Mouse (Mus musculus): ENCODE data around the gene L3mbtl3. TPM values are rescaled to one million over a fixed set of nuclear protein-coding genes. Genes with fewer than 3 reads are reported as not detected.

Gene L3mbtl3
- polyA plus RNA-seq, 1 experiment from 2014 or later, result 11.8 TPM

GRCm38 (mm10) chr10:26263744-26264459 is 111.9 kb downstream of the L3mbtl3 start:
- Histone ChIP-seq H3K4me3 (ENCODE audit: low read length) (no peak overlapping the region), H3K27ac (ENCODE audit: low read length) (no peak overlapping the region), H3K9me3 (ENCODE audit: low read length) (no peaks in the 10 kb centered on the region), H3K36me3 (ENCODE audit: insufficient read depth, low read length) (no peaks in the 10 kb centered on the region), H3K9ac (replicated peaks; ENCODE audit: low read length) (no peak overlapping the region), H3K27me3 (ENCODE audit: insufficient read depth, low read length) (no peaks in the 10 kb centered on the region), H3K4me1 (ENCODE audit: insufficient read depth, low read length) (no peaks in the 10 kb centered on the region), H3K4me2 (replicated peaks; ENCODE audit: low read depth, low read length) (no peak overlapping the region)
- no peak for ATAC-seq (ENCODE audit: low FRiP score, low TSS enrichment)
- 85% methylated on average over 3 of the region's 3 CpGs for WGBS

DNA sequence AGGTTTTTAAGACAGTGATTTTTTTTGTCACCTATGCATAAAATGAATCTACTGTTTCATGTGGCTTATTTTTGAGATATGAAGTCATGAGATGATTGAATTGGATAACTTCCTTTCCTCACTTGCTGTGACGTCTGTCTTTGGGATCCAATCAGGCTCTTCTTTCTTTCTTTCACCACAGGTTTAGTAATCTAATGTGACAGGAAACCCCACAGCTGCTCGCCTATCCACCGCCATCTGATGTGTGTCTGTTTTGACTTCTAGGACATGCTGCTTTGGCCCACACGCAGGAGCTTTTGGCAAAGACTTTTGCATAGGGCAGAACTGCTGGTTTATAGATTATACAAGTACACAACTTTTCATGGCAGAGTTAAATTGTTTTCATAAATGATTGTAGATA is 115.9 kb downstream of the L3mbtl3 start:
- H3K27me3 ChIP-seq (ENCODE audit: insufficient read depth, low read length), result no peaks in the 10 kb centered on the region
- ATAC-seq (ENCODE audit: low FRiP score, low TSS enrichment), result no peak
- H3K36me3 ChIP-seq (ENCODE audit: insufficient read depth, low read length), result no peaks in the 10 kb centered on the region
- no peak overlapping the region for H3K4me2 ChIP-seq (replicated peaks; ENCODE audit: low read depth, low read length)
- H3K4me3 ChIP-seq (ENCODE audit: low read length), result no peak overlapping the region
- WGBS, result 70% methylated on average over 4 of the region's 4 CpGs
- H3K27ac ChIP-seq (ENCODE audit: low read length), result no peak overlapping the region
- H3K4me1 ChIP-seq (ENCODE audit: insufficient read depth, low read length), result no peaks in the 10 kb centered on the region
- no peak overlapping the region for H3K9ac ChIP-seq (replicated peaks; ENCODE audit: low read length)
- no peaks in the 10 kb centered on the region for H3K9me3 ChIP-seq (ENCODE audit: low read length)

- no peak for ATAC-seq (ENCODE audit: low FRiP score, low TSS enrichment)
- no peaks in the 10 kb centered on the region for H3K9me3 ChIP-seq (ENCODE audit: low read length)
- no peak overlapping the region for H3K4me3 ChIP-seq (ENCODE audit: low read length)
- H3K9ac ChIP-seq (replicated peaks; ENCODE audit: low read length), result no peak overlapping the region
- H3K4me2 ChIP-seq (replicated peaks; ENCODE audit: low read depth, low read length), result no peak overlapping the region
- H3K4me1 ChIP-seq (ENCODE audit: insufficient read depth, low read length), result no peaks in the 10 kb centered on the region
- no peaks in the 10 kb centered on the region for H3K27me3 ChIP-seq (ENCODE audit: insufficient read depth, low read length)
- no peaks in the 10 kb centered on the region for H3K36me3 ChIP-seq (ENCODE audit: insufficient read depth, low read length)
- H3K27ac ChIP-seq (ENCODE audit: low read length), result no peak overlapping the region
- WGBS, result 78% methylated on average over 7 of the region's 7 CpGs
These were observed 126.2 kb downstream of the L3mbtl3 start for GRCm38 (mm10) chr10:26249426-26250165.

- H3K36me3 ChIP-seq (ENCODE audit: insufficient read depth, low read length), result no peaks in the 10 kb centered on the region
- no peak overlapping the region for H3K4me3 ChIP-seq (ENCODE audit: low read length)
- H3K27me3 ChIP-seq (ENCODE audit: insufficient read depth, low read length), result no peaks in the 10 kb centered on the region
- H3K27ac ChIP-seq (ENCODE audit: low read length), result no peak overlapping the region
- no peak for ATAC-seq (ENCODE audit: low FRiP score, low TSS enrichment)
- no peak overlapping the region for H3K9ac ChIP-seq (replicated peaks; ENCODE audit: low read length)
- H3K4me1 ChIP-seq (ENCODE audit: insufficient read depth, low read length), result no peaks in the 10 kb centered on the region
- 78% methylated on average over 6 of the region's 6 CpGs for WGBS
- no peaks in the 10 kb centered on the region for H3K9me3 ChIP-seq (ENCODE audit: low read length)
- H3K4me2 ChIP-seq (replicated peaks; ENCODE audit: low read depth, low read length), result no peak overlapping the region
These were observed 131.3 kb downstream of the L3mbtl3 start for GRCm38 (mm10) chr10:26244466-26244865.

DNA sequence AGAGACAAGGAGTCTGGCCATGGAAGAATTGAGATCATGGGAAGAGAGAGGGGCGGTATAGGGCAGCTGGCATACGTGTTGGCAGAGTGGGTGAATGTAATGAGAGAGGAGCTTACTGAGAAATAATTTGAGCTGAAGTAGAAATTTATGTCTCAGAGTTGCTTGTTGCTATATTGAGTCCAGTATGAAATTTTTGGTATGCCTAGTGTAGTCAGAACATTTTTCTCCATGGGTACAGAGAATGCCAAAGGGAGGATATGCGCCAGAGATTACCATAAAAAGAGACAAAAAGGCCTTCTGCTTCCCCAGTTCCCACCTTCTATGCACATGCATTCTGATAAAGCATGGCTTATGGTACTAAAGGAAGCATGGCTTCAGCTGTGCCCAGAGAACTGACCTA is 132.6 kb downstream of the L3mbtl3 start:
- Histone ChIP-seq H3K9me3 (ENCODE audit: low read length) (no peaks in the 10 kb centered on the region), H3K27me3 (ENCODE audit: insufficient read depth, low read length) (no peaks in the 10 kb centered on the region), H3K4me2 (replicated peaks; ENCODE audit: low read depth, low read length) (no peak overlapping the region), H3K4me1 (ENCODE audit: insufficient read depth, low read length) (no peaks in the 10 kb centered on the region), H3K4me3 (ENCODE audit: low read length) (no peak overlapping the region), H3K27ac (ENCODE audit: low read length) (no peak overlapping the region), H3K9ac (replicated peaks; ENCODE audit: low read length) (no peak overlapping the region), H3K36me3 (ENCODE audit: insufficient read depth, low read length) (no peaks in the 10 kb centered on the region)
- WGBS, result 90% methylated on average over 3 of the region's 3 CpGs
- ATAC-seq (ENCODE audit: low FRiP score, low TSS enrichment), result no peak

DNA sequence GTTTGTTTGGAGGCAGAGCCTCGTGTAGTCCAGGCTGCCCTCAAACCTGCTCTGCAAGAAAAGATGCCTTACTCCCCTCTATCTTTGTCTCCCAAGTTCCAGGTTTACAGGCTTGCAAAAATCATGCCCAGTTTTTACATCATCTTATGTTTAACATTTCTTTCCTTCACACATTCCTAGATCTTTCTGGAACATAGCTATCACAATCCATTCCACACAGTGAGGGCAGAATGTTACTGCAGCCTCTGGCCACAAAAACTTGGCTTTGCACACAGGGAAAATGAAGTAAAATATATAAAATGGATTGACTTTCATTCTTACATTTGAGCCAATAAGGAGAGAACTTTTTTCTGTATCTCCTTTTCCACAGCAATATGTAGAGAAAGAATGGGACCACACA is 136.7 kb downstream of the L3mbtl3 start:
- WGBS, result 79% methylated on average over 1 of the region's 1 CpGs
- Histone ChIP-seq H3K4me2 (replicated peaks; ENCODE audit: low read depth, low read length) (no peak overlapping the region), H3K4me1 (ENCODE audit: insufficient read depth, low read length) (no peaks in the 10 kb centered on the region), H3K9ac (replicated peaks; ENCODE audit: low read length) (no peak overlapping the region), H3K9me3 (ENCODE audit: low read length) (no peaks in the 10 kb centered on the region), H3K4me3 (ENCODE audit: low read length) (no peak overlapping the region), H3K36me3 (ENCODE audit: insufficient read depth, low read length) (no peaks in the 10 kb centered on the region), H3K27me3 (ENCODE audit: insufficient read depth, low read length) (no peaks in the 10 kb centered on the region), H3K27ac (ENCODE audit: low read length) (no peak overlapping the region)
- no peak for ATAC-seq (ENCODE audit: low FRiP score, low TSS enrichment)

- Histone ChIP-seq H3K36me3 (ENCODE audit: insufficient read depth, low read length) (no peaks in the 10 kb centered on the region), H3K27ac (ENCODE audit: low read length) (no peak overlapping the region), H3K9me3 (ENCODE audit: low read length) (no peaks in the 10 kb centered on the region), H3K9ac (replicated peaks; ENCODE audit: low read length) (no peak overlapping the region), H3K4me2 (replicated peaks; ENCODE audit: low read depth, low read length) (no peak overlapping the region), H3K4me1 (ENCODE audit: insufficient read depth, low read length) (no peaks in the 10 kb centered on the region), H3K4me3 (ENCODE audit: low read length) (no peak overlapping the region), H3K27me3 (ENCODE audit: insufficient read depth, low read length) (no peaks in the 10 kb centered on the region)
- ATAC-seq (ENCODE audit: low FRiP score, low TSS enrichment), result no peak
- 65% methylated on average over 4 of the region's 4 CpGs for WGBS
These were observed 137.2 kb downstream of the L3mbtl3 start for GRCm38 (mm10) chr10:26238559-26238958.

- Histone ChIP-seq H3K4me2 (replicated peaks; ENCODE audit: low read depth, low read length) (no peak overlapping the region), H3K4me1 (ENCODE audit: insufficient read depth, low read length) (no peaks in the 10 kb centered on the region), H3K9ac (replicated peaks; ENCODE audit: low read length) (no peak overlapping the region), H3K9me3 (ENCODE audit: low read length) (no peaks in the 10 kb centered on the region), H3K27ac (ENCODE audit: low read length) (no peak overlapping the region), H3K4me3 (ENCODE audit: low read length) (no peak overlapping the region), H3K27me3 (ENCODE audit: insufficient read depth, low read length) (no peaks in the 10 kb centered on the region), H3K36me3 (ENCODE audit: insufficient read depth, low read length) (no peaks in the 10 kb centered on the region)
- WGBS, result 64% methylated on average over 3 of the region's 3 CpGs
- no peak for ATAC-seq (ENCODE audit: low FRiP score, low TSS enrichment)
These were observed 143.6 kb downstream of the L3mbtl3 start for GRCm38 (mm10) chr10:26232071-26232653.

- no peak within 1 kb of the TSS for H3K4me2 ChIP-seq (replicated peaks; ENCODE audit: low read depth, low read length)
- 36% methylated on average over 4 of the region's 4 CpGs for WGBS
- no peaks in the 10 kb centered on the region for H3K27me3 ChIP-seq (ENCODE audit: insufficient read depth, low read length)
- H3K9me3 ChIP-seq (ENCODE audit: low read length), result no peaks in the 10 kb centered on the region
- no peaks in the 10 kb centered on the region for H3K4me1 ChIP-seq (ENCODE audit: insufficient read depth, low read length)
- no peak within 1 kb of the TSS for H3K9ac ChIP-seq (replicated peaks; ENCODE audit: low read length)
- no peak for ATAC-seq (ENCODE audit: low FRiP score, low TSS enrichment)
- no peak within 1 kb of the TSS for H3K27ac ChIP-seq (ENCODE audit: low read length)
- H3K36me3 ChIP-seq (ENCODE audit: insufficient read depth, low read length), result no peaks in the 10 kb centered on the region
- H3K4me3 ChIP-seq (ENCODE audit: low read length), result no peak within 1 kb of the TSS
These were observed 146.3 kb downstream of the L3mbtl3 start, which contains the start of gene Samd3 for GRCm38 (mm10) chr10:26229488-26229887. TSS of gene Samd3 (plus strand) at chr10:26229707.

DNA sequence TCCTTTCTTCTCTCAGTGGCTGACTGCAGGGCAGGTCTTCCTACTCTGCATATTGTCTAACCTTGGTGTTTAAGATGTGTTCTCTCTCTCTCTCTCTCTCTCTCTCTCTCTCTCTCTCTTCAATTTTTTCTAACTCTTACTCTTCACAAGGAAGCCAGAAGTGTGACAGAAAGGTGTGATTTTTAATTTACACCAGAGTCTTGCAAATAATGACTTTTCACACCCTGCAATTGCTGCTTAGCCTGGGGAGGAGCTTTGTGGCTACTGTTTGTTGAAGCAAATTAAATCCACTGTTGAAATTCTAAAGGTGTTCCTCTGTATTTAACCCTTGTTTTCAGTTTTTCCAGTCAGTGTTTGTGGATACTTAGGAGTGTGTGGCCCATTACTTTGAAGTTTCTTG is 147.6 kb downstream of the L3mbtl3 start:
- no peak overlapping the region for H3K4me2 ChIP-seq (replicated peaks; ENCODE audit: low read depth, low read length)
- no peaks in the 10 kb centered on the region for H3K36me3 ChIP-seq (ENCODE audit: insufficient read depth, low read length)
- H3K27ac ChIP-seq (ENCODE audit: low read length), result no peak overlapping the region
- no peaks in the 10 kb centered on the region for H3K4me1 ChIP-seq (ENCODE audit: insufficient read depth, low read length)
- H3K4me3 ChIP-seq (ENCODE audit: low read length), result no peak overlapping the region
- no peaks in the 10 kb centered on the region for H3K9me3 ChIP-seq (ENCODE audit: low read length)
- ATAC-seq (ENCODE audit: low FRiP score, low TSS enrichment), result no peak
- H3K9ac ChIP-seq (replicated peaks; ENCODE audit: low read length), result no peak overlapping the region
- H3K27me3 ChIP-seq (ENCODE audit: insufficient read depth, low read length), result no peaks in the 10 kb centered on the region

All from kidney, embryonic 16.5 days (tissue).